Mouse (Mus musculus): Measurements from ENCODE around the gene Gm11011. TPM values are rescaled to one million over a fixed set of nuclear protein-coding genes. Genes with fewer than 3 reads are reported as not detected.

The Gm11011 gene
- polyA plus RNA-seq, 1 experiment from 2014 or later = not detected

DNA sequence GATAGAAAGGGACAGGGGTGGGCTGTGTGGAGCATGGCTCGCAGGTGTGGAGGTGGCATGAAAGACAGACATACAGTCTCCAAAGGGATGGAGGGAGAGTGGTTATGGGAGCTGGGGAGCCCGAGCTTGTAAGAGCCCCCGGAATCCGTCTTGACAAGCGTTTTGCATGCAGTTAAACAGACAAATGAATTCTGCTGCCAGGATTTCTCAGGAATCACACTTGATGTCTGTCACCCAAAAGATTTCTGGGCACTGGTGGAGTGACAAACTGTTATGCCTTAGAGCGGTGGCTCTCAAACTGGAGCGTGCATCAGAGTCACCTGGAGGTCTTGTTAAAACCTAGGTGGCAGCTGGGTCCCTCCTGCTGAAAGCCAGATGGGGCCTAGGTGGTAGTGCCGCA is 10.4 kb upstream of the Gm11011 start:
- Histone ChIP-seq H3K4me2 (ENCODE audit: low read depth, low read length) (no peak overlapping the region), H3K9me3 (ENCODE audit: control insufficient read depth, low read length) (no peaks in the 10 kb centered on the region), H3K4me1 (replicated peaks; ENCODE audit: control insufficient read depth, insufficient read depth, low read length) (no peaks in the 10 kb centered on the region; the same call in 1 of the 2 replicates), H3K36me3 (ENCODE audit: control insufficient read depth, insufficient read depth, low read length) (no peaks in the 10 kb centered on the region), H3K27ac (ENCODE audit: low read length) (no peak overlapping the region), H3K4me3 (ENCODE audit: low read length) (no peak overlapping the region), H3K9ac (ENCODE audit: low read length) (no peak overlapping the region), H3K27me3 (ENCODE audit: control insufficient read depth, insufficient read depth, low read depth, low read length) (no peaks in the 10 kb centered on the region)
- 79% methylated on average over 8 of the region's 8 CpGs for WGBS
- ATAC-seq (ENCODE audit: low read depth) = no peak

DNA sequence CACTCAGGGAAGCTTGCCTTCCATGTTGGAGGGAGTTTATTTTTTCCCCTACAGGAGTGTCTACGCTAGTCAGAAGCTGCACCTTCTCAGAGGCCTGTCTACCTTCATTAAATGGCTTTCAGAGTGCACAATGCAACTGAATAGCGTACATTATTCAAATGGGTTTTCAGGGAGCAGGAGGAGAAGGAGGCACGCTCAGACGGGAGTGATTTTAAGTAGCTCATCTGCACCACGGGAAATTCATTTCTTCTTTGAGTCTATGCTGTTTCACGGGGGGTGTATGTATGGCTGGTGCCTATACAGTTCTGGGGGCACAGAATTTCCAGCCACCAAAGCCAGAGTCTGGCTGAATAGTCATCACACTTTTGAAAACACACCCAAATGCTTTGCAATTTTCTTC is 9.8 kb upstream of the Gm11011 start:
- Histone ChIP-seq H3K4me2 (ENCODE audit: low read depth, low read length) (no peak overlapping the region), H3K36me3 (ENCODE audit: control insufficient read depth, insufficient read depth, low read length) (no peaks in the 10 kb centered on the region), H3K27ac (ENCODE audit: low read length) (no peak overlapping the region), H3K27me3 (ENCODE audit: control insufficient read depth, insufficient read depth, low read depth, low read length) (no peaks in the 10 kb centered on the region), H3K4me1 (replicated peaks; ENCODE audit: control insufficient read depth, insufficient read depth, low read length) (no peaks in the 10 kb centered on the region; the same call in 1 of the 2 replicates), H3K4me3 (ENCODE audit: low read length) (no peak overlapping the region), H3K9ac (ENCODE audit: low read length) (no peak overlapping the region), H3K9me3 (ENCODE audit: control insufficient read depth, low read length) (no peaks in the 10 kb centered on the region)
- no peak for ATAC-seq (ENCODE audit: low read depth)
- 83% methylated on average over 6 of the region's 6 CpGs for WGBS

DNA sequence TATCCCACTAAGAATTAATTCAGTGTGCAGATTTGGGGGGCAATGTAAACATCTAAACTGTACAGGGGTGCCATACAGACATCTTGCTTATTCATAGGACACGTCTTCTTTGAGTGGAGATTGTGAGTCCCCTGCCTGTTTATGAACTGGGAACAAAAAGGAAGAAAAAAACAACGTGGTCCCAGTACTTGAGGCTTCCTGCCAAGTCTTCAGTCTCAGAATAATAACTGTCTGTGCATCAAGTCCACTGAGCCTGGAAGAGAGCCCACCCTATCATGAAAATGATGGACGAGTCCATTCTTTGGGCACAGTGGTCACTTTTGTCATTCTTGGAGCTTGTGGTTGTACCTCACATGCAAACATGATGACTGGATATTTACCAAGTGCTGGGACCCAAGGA is 6.2 kb upstream of the Gm11011 start:
- Histone ChIP-seq H3K4me2 (ENCODE audit: low read depth, low read length) (no peak overlapping the region), H3K27ac (ENCODE audit: low read length) (no peak overlapping the region), H3K4me1 (replicated peaks; ENCODE audit: control insufficient read depth, insufficient read depth, low read length) (no peaks in the 10 kb centered on the region), H3K9ac (ENCODE audit: low read length) (no peak overlapping the region), H3K27me3 (ENCODE audit: control insufficient read depth, insufficient read depth, low read depth, low read length) (no peaks in the 10 kb centered on the region), H3K9me3 (ENCODE audit: control insufficient read depth, low read length) (no peaks in the 10 kb centered on the region), H3K4me3 (ENCODE audit: low read length) (no peak overlapping the region), H3K36me3 (ENCODE audit: control insufficient read depth, insufficient read depth, low read length) (no peaks in the 10 kb centered on the region)
- ATAC-seq (ENCODE audit: low read depth) = peak; percentile 64; the same call in 1 of the 2 replicates
- 24% methylated on average over 3 of the region's 3 CpGs for WGBS

DNA sequence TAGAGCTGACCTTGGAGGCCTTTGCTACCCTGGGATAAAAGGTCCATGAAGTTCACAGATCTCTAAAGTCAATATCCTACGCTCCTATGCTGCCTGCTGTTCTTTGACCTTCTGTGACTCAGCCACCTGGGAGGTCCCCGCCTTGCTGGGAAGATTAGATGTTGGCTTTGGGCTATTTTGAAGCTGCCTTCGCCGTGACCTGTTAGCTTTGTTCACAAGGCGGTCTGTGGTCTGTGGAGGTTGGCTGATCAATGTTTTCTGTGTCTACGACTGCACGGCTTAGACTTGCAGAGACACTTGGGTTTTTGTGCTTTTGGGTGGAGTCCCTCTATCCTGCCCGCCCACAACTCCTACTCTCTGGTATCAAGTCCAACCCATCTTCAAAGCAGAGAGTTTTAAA is 2.9 kb upstream of the Gm11011 start:
- no peak overlapping the region for H3K4me3 ChIP-seq (ENCODE audit: low read length)
- H3K27ac ChIP-seq (ENCODE audit: low read length) = no peak overlapping the region
- ATAC-seq (ENCODE audit: low read depth) = no peak
- no peak overlapping the region for H3K9ac ChIP-seq (ENCODE audit: low read length)
- no peaks in the 10 kb centered on the region for H3K27me3 ChIP-seq (ENCODE audit: control insufficient read depth, insufficient read depth, low read depth, low read length)
- H3K4me1 ChIP-seq (replicated peaks; ENCODE audit: control insufficient read depth, insufficient read depth, low read length) = no peaks in the 10 kb centered on the region
- no peaks in the 10 kb centered on the region for H3K36me3 ChIP-seq (ENCODE audit: control insufficient read depth, insufficient read depth, low read length)
- H3K4me2 ChIP-seq (ENCODE audit: low read depth, low read length) = no peak overlapping the region
- 78% methylated on average over 8 of the region's 8 CpGs for WGBS
- H3K9me3 ChIP-seq (ENCODE audit: control insufficient read depth, low read length) = no peaks in the 10 kb centered on the region

DNA sequence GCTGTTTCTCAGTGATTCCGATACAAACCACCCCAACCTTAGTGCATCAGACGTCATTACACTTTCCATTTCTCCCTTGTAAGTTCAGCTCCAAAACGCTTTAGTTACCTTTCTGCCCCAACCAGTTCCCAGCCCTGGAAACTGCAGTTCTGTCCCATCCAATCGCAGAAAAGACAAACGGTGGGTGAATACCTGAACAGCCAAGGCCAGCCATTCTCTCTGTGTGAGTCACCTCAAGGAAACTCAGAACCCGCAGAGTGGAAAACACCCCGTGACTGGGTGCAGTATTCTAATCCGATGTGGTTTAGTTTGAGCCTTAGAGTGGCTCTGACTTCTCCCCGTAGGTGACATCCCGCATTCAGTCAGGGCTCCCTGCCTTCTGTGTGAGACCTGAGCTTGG is 2.2 kb upstream of the Gm11011 start:
- Histone ChIP-seq H3K4me2 (ENCODE audit: low read depth, low read length) (no peak overlapping the region), H3K27ac (ENCODE audit: low read length) (no peak overlapping the region), H3K9me3 (ENCODE audit: control insufficient read depth, low read length) (no peaks in the 10 kb centered on the region), H3K4me3 (ENCODE audit: low read length) (no peak overlapping the region), H3K27me3 (ENCODE audit: control insufficient read depth, insufficient read depth, low read depth, low read length) (no peaks in the 10 kb centered on the region), H3K36me3 (ENCODE audit: control insufficient read depth, insufficient read depth, low read length) (no peaks in the 10 kb centered on the region), H3K4me1 (replicated peaks; ENCODE audit: control insufficient read depth, insufficient read depth, low read length) (no peaks in the 10 kb centered on the region), H3K9ac (ENCODE audit: low read length) (no peak overlapping the region)
- 79% methylated on average over 10 of the region's 10 CpGs for WGBS
- ATAC-seq (ENCODE audit: low read depth) = no peak

DNA sequence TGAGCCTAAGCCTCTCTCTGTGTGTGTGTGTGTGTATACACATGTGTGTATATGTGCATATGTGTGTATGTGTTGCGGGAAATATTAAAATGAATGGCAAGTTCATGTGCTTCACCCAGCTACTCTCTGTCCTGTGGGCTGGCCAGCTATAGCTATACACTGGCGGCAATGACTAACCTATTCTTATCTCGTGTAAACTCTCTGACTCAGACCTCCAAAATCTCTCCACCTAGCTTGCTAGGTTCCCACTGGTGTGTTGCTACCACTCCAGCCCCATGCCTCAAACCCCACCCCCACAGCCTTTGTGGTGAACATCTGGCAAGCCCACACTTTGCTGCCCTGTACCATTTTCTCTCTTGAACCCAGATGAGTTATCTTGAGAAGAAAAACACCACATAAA is 857 bp downstream of the Gm11011 start:
- no peak overlapping the region for H3K4me3 ChIP-seq (ENCODE audit: low read length)
- WGBS = 55% methylated on average over 3 of the region's 3 CpGs
- H3K27ac ChIP-seq (ENCODE audit: low read length) = no peak overlapping the region
- no peak overlapping the region for H3K9ac ChIP-seq (ENCODE audit: low read length)
- no peaks in the 10 kb centered on the region for H3K27me3 ChIP-seq (ENCODE audit: control insufficient read depth, insufficient read depth, low read depth, low read length)
- no peak for ATAC-seq (ENCODE audit: low read depth)
- no peaks in the 10 kb centered on the region for H3K36me3 ChIP-seq (ENCODE audit: control insufficient read depth, insufficient read depth, low read length)
- no peak overlapping the region for H3K4me2 ChIP-seq (ENCODE audit: low read depth, low read length)
- no peaks in the 10 kb centered on the region for H3K4me1 ChIP-seq (replicated peaks; ENCODE audit: control insufficient read depth, insufficient read depth, low read length)
- H3K9me3 ChIP-seq (ENCODE audit: control insufficient read depth, low read length) = no peaks in the 10 kb centered on the region

DNA sequence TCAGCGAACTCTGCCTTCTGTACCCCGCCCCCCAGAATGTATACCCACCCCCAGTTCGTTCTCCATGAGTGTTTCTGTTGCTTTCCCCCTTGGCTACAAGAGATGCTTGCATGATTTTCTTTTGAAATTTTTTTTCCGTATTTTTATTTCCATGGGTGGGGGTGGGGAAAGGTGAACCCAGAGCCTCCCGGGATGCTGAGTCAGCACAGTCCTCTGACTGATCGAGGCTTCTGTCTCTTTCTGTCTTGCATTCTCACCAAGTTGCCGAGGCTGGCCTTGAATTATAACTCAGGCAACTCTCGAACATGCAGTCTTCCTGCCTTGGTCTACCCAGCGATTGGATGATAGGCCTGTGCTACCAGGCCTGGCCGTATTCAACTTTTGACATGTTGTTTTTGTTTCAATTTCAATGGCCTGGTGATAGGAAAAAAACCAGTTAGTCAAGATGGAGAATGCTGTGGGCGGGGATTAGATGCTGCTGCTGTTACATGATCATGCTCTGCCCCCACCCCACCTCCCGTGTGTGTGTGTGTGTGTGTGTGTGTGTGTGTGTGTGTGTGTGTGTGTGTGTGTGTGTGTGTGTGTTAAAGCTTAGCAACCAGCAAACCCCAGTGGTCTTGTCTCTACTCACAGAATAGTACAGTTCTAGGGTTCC is 1.8 kb downstream of the Gm11011 start:
- WGBS = 74% methylated on average over 12 of the region's 12 CpGs
- H3K4me1 ChIP-seq (replicated peaks; ENCODE audit: control insufficient read depth, insufficient read depth, low read length) = no peaks in the 10 kb centered on the region
- H3K9me3 ChIP-seq (ENCODE audit: control insufficient read depth, low read length) = no peaks in the 10 kb centered on the region
- H3K36me3 ChIP-seq (ENCODE audit: control insufficient read depth, insufficient read depth, low read length) = no peaks in the 10 kb centered on the region
- H3K4me2 ChIP-seq (ENCODE audit: low read depth, low read length) = no peak overlapping the region
- no peak overlapping the region for H3K9ac ChIP-seq (ENCODE audit: low read length)
- no peak overlapping the region for H3K27ac ChIP-seq (ENCODE audit: low read length)
- H3K27me3 ChIP-seq (ENCODE audit: control insufficient read depth, insufficient read depth, low read depth, low read length) = no peaks in the 10 kb centered on the region
- ATAC-seq (ENCODE audit: low read depth) = no peak
- no peak overlapping the region for H3K4me3 ChIP-seq (ENCODE audit: low read length)

DNA sequence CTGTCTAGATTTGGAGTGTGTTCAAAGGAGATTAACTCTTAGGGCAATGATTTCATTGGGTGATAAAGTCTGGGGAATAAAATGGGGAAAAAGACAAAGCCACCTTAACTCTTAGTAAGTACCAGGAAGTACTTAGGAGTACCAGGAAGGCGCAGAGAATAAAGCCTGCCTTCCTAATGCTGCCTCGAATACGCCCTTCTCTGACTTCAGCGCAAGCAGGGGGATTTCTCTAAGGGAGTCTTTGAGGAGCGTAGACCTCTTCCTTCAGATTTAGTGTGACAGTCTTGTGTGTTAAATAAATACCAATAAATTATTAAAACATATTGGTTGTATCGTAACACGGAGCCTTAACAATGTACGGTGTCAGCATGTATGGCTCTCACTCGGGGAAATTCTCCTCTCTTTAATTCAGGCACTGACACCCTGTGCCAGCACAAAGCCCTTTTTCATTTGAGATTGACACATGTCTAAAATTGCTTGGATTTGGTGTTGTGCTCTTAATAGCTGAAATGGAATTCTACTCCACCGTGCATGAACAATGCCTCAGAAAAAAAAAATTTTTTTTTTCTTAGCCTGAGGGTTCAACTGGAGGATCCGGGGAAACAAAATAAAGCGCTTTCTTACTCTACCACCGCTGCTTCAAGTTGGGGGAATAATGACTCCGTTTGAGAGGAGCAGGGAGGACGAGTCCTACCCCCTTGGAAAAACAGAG is 2.6 kb downstream of the Gm11011 start:
- H3K4me1 ChIP-seq (replicated peaks; ENCODE audit: control insufficient read depth, insufficient read depth, low read length) = no peaks in the 10 kb centered on the region
- H3K9ac ChIP-seq (ENCODE audit: low read length) = no peak overlapping the region
- H3K9me3 ChIP-seq (ENCODE audit: control insufficient read depth, low read length) = no peaks in the 10 kb centered on the region
- ATAC-seq (ENCODE audit: low read depth) = no peak
- 67% methylated on average over 15 of the region's 15 CpGs for WGBS
- no peak overlapping the region for H3K4me3 ChIP-seq (ENCODE audit: low read length)
- no peaks in the 10 kb centered on the region for H3K27me3 ChIP-seq (ENCODE audit: control insufficient read depth, insufficient read depth, low read depth, low read length)
- H3K4me2 ChIP-seq (ENCODE audit: low read depth, low read length) = no peak overlapping the region
- no peaks in the 10 kb centered on the region for H3K36me3 ChIP-seq (ENCODE audit: control insufficient read depth, insufficient read depth, low read length)
- no peak overlapping the region for H3K27ac ChIP-seq (ENCODE audit: low read length)

DNA sequence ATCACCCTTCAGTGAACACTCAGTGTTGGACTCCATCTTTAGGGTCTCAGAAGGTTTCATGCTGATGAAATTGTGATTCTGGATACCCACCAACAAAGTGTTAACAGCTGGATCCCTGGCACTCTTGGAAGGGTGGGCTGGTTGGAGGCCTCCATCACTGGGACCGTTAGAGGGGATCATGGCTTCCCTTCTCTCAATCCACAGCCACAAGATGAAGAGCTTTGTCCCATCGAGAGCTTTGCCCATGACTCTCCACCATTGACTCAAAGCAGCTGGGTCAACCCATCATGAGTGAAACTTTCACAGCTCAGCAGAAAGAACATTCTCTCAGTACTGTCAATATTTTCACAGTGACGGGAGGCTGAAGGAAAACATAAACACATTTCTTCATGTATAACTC is 4.1 kb downstream of the Gm11011 start:
- ATAC-seq (ENCODE audit: low read depth) = no peak
- H3K9me3 ChIP-seq (ENCODE audit: control insufficient read depth, low read length) = no peaks in the 10 kb centered on the region
- no peak overlapping the region for H3K4me2 ChIP-seq (ENCODE audit: low read depth, low read length)
- H3K4me3 ChIP-seq (ENCODE audit: low read length) = no peak overlapping the region
- WGBS = 72% methylated on average over 3 of the region's 3 CpGs
- H3K9ac ChIP-seq (ENCODE audit: low read length) = no peak overlapping the region
- H3K36me3 ChIP-seq (ENCODE audit: control insufficient read depth, insufficient read depth, low read length) = no peaks in the 10 kb centered on the region
- H3K4me1 ChIP-seq (replicated peaks; ENCODE audit: control insufficient read depth, insufficient read depth, low read length) = no peaks in the 10 kb centered on the region
- H3K27ac ChIP-seq (ENCODE audit: low read length) = no peak overlapping the region
- no peaks in the 10 kb centered on the region for H3K27me3 ChIP-seq (ENCODE audit: control insufficient read depth, insufficient read depth, low read depth, low read length)
